Mouse (Mus musculus): ENCODE measurements at regions not wholly inside any gene's neighbourhood (a gene's known extent, or its start where the extent isn't known, plus 50 kb on each side); places are given as distances from the start of the nearest gene placed in this dataset.

DNA sequence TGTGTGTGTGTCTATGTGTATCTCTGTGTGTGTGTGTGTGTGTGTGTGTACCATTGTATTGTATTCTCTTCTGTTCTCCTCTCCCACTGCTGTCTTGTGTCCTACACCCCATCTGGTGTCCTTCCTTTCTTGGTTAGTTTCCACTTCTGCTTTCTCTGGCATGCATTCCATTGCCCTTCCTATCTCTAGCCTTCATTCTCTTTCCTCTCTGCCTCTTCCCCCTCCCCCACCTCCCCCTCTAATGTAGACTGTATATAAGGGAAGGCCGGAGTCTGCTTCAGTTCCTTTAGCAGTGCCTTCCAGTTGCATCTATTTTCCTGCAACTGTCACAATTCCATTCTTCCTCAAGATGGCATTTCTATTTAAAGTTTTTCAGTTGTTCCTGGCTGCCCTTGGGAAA, 161.5 kb upstream of the Rxfp2 start:
- Histone ChIP-seq H3K9me3 (ENCODE audit: control insufficient read depth, insufficient read depth, low read depth, low read length) (no peaks in the 10 kb centered on the region), H3K36me3 (ENCODE audit: control insufficient read depth, insufficient read depth, low read length, poor library complexity, severe bottlenecking) (no peaks in the 10 kb centered on the region), H3K27ac (ENCODE audit: insufficient read depth, low read depth, low read length, poor library complexity, severe bottlenecking) (no peak overlapping the region), H3K4me1 (ENCODE audit: control insufficient read depth in 2 of 2, insufficient read depth in 2 of 2, low read length in 2 of 2, poor library complexity in 1 of 2) (peaks cover 0 to 2% of the 10 kb centered on the region in 2 experiments; a peak in 1 of 4 replicates), H3K9ac (ENCODE audit: insufficient read depth, low read depth, low read length, poor library complexity, severe bottlenecking) (no peak overlapping the region), H3K4me3 (ENCODE audit: insufficient read depth in 1 of 2, low read depth in 1 of 2, low read length in 2 of 2, poor library complexity in 1 of 2, severe bottlenecking in 1 of 2) (no peak overlapping the region)
- in situ Hi-C loops (cut with MboI; ENCODE audit: low sequenced_read_pairs in 2 of 2, unreplicated experiment in 2 of 2): no loop called here
- TF ChIP-seq HCFC1 (IDR thresholded peaks at IDR 0.05; ENCODE audit: borderline replicate concordance, insufficient read depth, low read length): no peak
- no peak for TF ChIP-seq ZNF384 (IDR thresholded peaks at IDR 0.05; ENCODE audit: low read depth, low read length)
- TF ChIP-seq CHD2 (IDR thresholded peaks at IDR 0.05; ENCODE audit: low read depth, low read length): no peak
- no peak for TF ChIP-seq MAFK (IDR thresholded peaks at IDR 0.05; ENCODE audit: insufficient read depth, low read depth, low read length)
- TF ChIP-seq ZC3H11A (IDR thresholded peaks at IDR 0.05; ENCODE audit: borderline replicate concordance, low read depth, low read length): no peak
- no peak for DNase-seq (ENCODE audit: low read depth, low spot score)

GRCm38 (mm10) chr5:149861489-149861962, 156.9 kb upstream of the Rxfp2 start:
- in situ Hi-C loops (cut with MboI; ENCODE audit: low sequenced_read_pairs in 2 of 2, unreplicated experiment in 2 of 2): no loop called here
- DNase-seq (ENCODE audit: low read depth, low spot score): peak; percentile 41
- H3K9me3 ChIP-seq (ENCODE audit: control insufficient read depth, insufficient read depth, low read depth, low read length): no peaks in the 10 kb centered on the region
- no peaks in the 10 kb centered on the region for H3K36me3 ChIP-seq (ENCODE audit: control insufficient read depth, insufficient read depth, low read length, poor library complexity, severe bottlenecking)
- H3K4me3 ChIP-seq (ENCODE audit: insufficient read depth in 1 of 2, low read depth in 1 of 2, low read length in 2 of 2, poor library complexity in 1 of 2, severe bottlenecking in 1 of 2): no peak overlapping the region
- H3K9ac ChIP-seq (ENCODE audit: insufficient read depth, low read depth, low read length, poor library complexity, severe bottlenecking): no peak overlapping the region
- TF ChIP-seq ZC3H11A (IDR thresholded peaks at IDR 0.05; ENCODE audit: borderline replicate concordance, low read depth, low read length): peak; percentile 11; the same call in 1 of the 2 replicates
- TF ChIP-seq MAFK (IDR thresholded peaks at IDR 0.05; ENCODE audit: insufficient read depth, low read depth, low read length): no peak
- peaks cover 0 to 2% of the 10 kb centered on the region in 2 experiments; a peak in 1 of 4 replicates for H3K4me1 ChIP-seq (ENCODE audit: control insufficient read depth in 2 of 2, insufficient read depth in 2 of 2, low read length in 2 of 2, poor library complexity in 1 of 2)
- H3K27ac ChIP-seq (ENCODE audit: insufficient read depth, low read depth, low read length, poor library complexity, severe bottlenecking): no peak overlapping the region

GRCm38 (mm10) chr5:149867926-149868325, 150.5 kb upstream of the Rxfp2 start:
- no peaks in the 10 kb centered on the region for H3K9me3 ChIP-seq (ENCODE audit: control insufficient read depth, insufficient read depth, low read depth, low read length)
- H3K27ac ChIP-seq (ENCODE audit: insufficient read depth, low read depth, low read length, poor library complexity, severe bottlenecking): no peak overlapping the region
- no peak overlapping the region for H3K4me3 ChIP-seq (ENCODE audit: insufficient read depth in 1 of 2, low read depth in 1 of 2, low read length in 2 of 2, poor library complexity in 1 of 2, severe bottlenecking in 1 of 2)
- H3K4me1 ChIP-seq (ENCODE audit: control insufficient read depth in 2 of 2, insufficient read depth in 2 of 2, low read length in 2 of 2, poor library complexity in 1 of 2): peaks cover 0 to 4% of the 10 kb centered on the region in 2 experiments; a peak in 1 of 4 replicates
- no peak for DNase-seq (ENCODE audit: low read depth, low spot score)
- TF ChIP-seq HCFC1 (IDR thresholded peaks at IDR 0.05; ENCODE audit: borderline replicate concordance, insufficient read depth, low read length) (no peak), CHD2 (IDR thresholded peaks at IDR 0.05; ENCODE audit: low read depth, low read length) (no peak), ZNF384 (IDR thresholded peaks at IDR 0.05; ENCODE audit: low read depth, low read length) (no peak)
- no peak overlapping the region for H3K9ac ChIP-seq (ENCODE audit: insufficient read depth, low read depth, low read length, poor library complexity, severe bottlenecking)
- in situ Hi-C loops (cut with MboI; ENCODE audit: low sequenced_read_pairs in 2 of 2, unreplicated experiment in 2 of 2): no loop called here
- no peaks in the 10 kb centered on the region for H3K36me3 ChIP-seq (ENCODE audit: control insufficient read depth, insufficient read depth, low read length, poor library complexity, severe bottlenecking)

DNA sequence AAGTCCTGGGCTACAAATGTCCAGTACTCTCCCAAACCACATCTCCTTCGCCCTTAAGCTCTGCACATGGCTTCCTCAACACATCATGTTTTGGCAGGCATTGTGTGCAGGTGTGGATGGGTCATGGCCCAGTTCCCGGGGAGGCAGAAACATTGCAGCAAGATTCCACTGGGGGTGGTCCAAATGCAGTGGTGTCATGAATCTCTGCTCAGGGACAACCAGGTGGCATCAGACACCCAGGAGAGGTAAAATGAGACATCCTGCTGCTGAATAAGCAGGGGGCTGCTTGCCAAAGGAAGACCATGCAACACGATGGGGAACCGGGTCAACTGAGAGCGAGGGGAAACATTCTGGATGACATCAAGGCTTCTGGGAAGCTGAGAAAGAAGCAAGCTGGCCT, 149.0 kb upstream of the Rxfp2 start:
- DNase-seq (ENCODE audit: low read depth, low spot score): no peak
- no peak overlapping the region for H3K27ac ChIP-seq (ENCODE audit: insufficient read depth, low read depth, low read length, poor library complexity, severe bottlenecking)
- no peak overlapping the region for H3K4me3 ChIP-seq (ENCODE audit: insufficient read depth in 1 of 2, low read depth in 1 of 2, low read length in 2 of 2, poor library complexity in 1 of 2, severe bottlenecking in 1 of 2)
- no peak for TF ChIP-seq ZC3H11A (IDR thresholded peaks at IDR 0.05; ENCODE audit: borderline replicate concordance, low read depth, low read length)
- TF ChIP-seq CHD2 (IDR thresholded peaks at IDR 0.05; ENCODE audit: low read depth, low read length): no peak
- no peak for TF ChIP-seq HCFC1 (IDR thresholded peaks at IDR 0.05; ENCODE audit: borderline replicate concordance, insufficient read depth, low read length)
- no peak for TF ChIP-seq ZNF384 (IDR thresholded peaks at IDR 0.05; ENCODE audit: low read depth, low read length)
- TF ChIP-seq MAFK (IDR thresholded peaks at IDR 0.05; ENCODE audit: insufficient read depth, low read depth, low read length): no peak
- H3K9me3 ChIP-seq (ENCODE audit: control insufficient read depth, insufficient read depth, low read depth, low read length): no peaks in the 10 kb centered on the region
- H3K9ac ChIP-seq (ENCODE audit: insufficient read depth, low read depth, low read length, poor library complexity, severe bottlenecking): no peak overlapping the region
- peaks cover 0 to 8% of the 10 kb centered on the region in 2 experiments; a peak in 1 of 4 replicates for H3K4me1 ChIP-seq (ENCODE audit: control insufficient read depth in 2 of 2, insufficient read depth in 2 of 2, low read length in 2 of 2, poor library complexity in 1 of 2)
- no peaks in the 10 kb centered on the region for H3K36me3 ChIP-seq (ENCODE audit: control insufficient read depth, insufficient read depth, low read length, poor library complexity, severe bottlenecking)
- in situ Hi-C loops (cut with MboI; ENCODE audit: low sequenced_read_pairs in 2 of 2, unreplicated experiment in 2 of 2): no loop called here

- no peak overlapping the region for H3K27ac ChIP-seq (ENCODE audit: insufficient read depth, low read depth, low read length, poor library complexity, severe bottlenecking)
- H3K4me1 ChIP-seq (ENCODE audit: control insufficient read depth in 2 of 2, insufficient read depth in 2 of 2, low read length in 2 of 2, poor library complexity in 1 of 2): peaks cover 0 to 8% of the 10 kb centered on the region in 2 experiments; a peak in 1 of 4 replicates
- DNase-seq (ENCODE audit: low read depth, low spot score): no peak
- H3K36me3 ChIP-seq (ENCODE audit: control insufficient read depth, insufficient read depth, low read length, poor library complexity, severe bottlenecking): no peaks in the 10 kb centered on the region
- no peak overlapping the region for H3K9ac ChIP-seq (ENCODE audit: insufficient read depth, low read depth, low read length, poor library complexity, severe bottlenecking)
- TF ChIP-seq ZNF384 (IDR thresholded peaks at IDR 0.05; ENCODE audit: low read depth, low read length) (no peak), MAFK (IDR thresholded peaks at IDR 0.05; ENCODE audit: insufficient read depth, low read depth, low read length) (no peak), CHD2 (IDR thresholded peaks at IDR 0.05; ENCODE audit: low read depth, low read length) (no peak), HCFC1 (IDR thresholded peaks at IDR 0.05; ENCODE audit: borderline replicate concordance, insufficient read depth, low read length) (no peak), ZC3H11A (IDR thresholded peaks at IDR 0.05; ENCODE audit: borderline replicate concordance, low read depth, low read length) (no peak)
- in situ Hi-C loops (cut with MboI; ENCODE audit: low sequenced_read_pairs in 2 of 2, unreplicated experiment in 2 of 2): no loop called here
- H3K9me3 ChIP-seq (ENCODE audit: control insufficient read depth, insufficient read depth, low read depth, low read length): no peaks in the 10 kb centered on the region
- no peak overlapping the region for H3K4me3 ChIP-seq (ENCODE audit: insufficient read depth in 1 of 2, low read depth in 1 of 2, low read length in 2 of 2, poor library complexity in 1 of 2, severe bottlenecking in 1 of 2)
Measured at GRCm38 (mm10) chr5:149870596-149870995, 147.9 kb upstream of the Rxfp2 start.

All from ES-E14 (cell line).